Mouse (Mus musculus) mesoderm, embryonic 11.5 days (tissue): ENCODE data around the gene Iqcf1.

Experiments
- DNase-seq: peaks from one replicate; pipeline ENCODE4 v3.0.0-alpha.2; 2012; ENCODE audit warnings: low read depth, low spot score

Iqcf1 gene

DNA sequence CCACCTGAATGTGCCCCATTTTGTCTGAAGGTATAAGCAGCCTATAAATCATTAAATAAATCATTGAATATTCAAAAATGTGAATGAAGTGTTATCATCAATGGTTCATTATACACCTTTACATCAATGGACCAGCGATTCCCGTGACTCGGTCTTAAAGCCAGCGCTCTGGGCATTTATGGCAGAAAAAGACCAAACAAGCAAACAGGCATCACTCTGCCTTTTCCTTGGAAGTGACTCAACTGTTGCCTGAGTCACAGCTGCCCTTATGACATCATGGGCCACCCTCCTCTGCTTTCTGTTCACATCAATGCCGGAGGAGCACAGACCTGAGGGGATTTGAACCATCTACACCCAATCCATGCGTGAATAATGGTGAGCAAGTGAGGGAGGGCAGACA is at the start of gene Iqcf1:
Gene Iqcf1 (plus strand): TSS at position 301 of the 400 bp plus-strand sequence.
- DNase-seq: no peak

DNA sequence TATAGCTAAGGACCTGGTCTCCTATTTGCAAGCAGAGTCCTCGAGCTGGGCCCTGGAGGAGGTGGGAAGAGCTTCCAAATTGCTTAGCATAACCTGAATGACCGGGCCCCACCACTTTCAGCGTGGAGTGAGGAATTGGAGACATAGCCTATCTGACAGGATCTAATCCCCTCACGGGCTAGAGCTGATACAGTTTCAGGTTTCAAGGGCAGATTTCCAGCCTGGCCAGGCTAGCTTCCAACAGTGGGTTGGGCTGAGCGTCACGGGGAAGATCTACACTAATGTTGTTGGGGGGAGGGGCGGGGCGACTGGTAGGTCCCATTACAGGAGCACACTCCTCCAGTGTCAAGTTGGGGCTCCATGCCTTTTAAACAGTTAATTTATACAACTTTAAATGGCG is 49.1 kb upstream of the Iqcf1 start:
- DNase-seq: peak; percentile 75

DNA sequence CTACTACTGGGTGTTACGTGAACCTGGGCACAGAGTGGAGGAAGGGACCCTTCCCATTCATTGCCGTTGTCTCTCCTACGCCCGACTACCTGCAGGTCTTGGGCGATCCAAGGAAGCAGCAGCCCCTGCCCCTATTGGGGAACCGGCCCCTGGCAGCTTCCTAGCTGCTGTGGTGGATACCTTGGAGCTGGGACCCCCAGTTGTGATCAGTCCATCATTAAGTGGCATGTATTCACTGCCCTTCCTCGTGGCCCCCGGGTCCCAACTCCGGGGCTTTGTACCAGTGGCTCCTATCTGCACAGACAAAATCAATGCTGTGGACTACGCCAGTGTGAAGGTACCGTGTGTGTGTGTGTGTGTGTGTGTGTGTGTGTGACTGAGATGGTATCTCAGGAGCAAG is 48.5 kb upstream of the Iqcf1 start:
- DNase-seq: no peak

DNA sequence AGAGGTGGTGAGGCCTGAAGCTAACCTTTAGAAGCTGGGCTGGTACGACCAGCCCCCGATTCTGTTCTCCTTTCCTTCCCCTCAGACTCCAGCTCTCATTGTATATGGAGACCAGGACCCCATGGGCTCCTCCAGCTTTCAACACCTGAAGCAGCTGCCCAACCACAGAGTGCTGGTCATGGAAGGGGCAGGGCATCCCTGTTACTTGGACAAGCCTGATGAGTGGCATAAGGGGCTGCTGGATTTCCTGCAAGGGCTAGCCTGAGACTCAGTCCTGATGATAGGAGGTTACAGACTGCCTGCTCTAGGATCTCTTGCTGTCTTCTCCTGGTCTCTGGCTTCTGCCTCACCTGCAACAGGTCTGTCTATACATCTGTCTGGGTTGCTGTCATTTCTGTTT is 47.9 kb upstream of the Iqcf1 start:
- no peak for DNase-seq

GRCm38 (mm10) chr9:106452351-106452750 is 47.4 kb upstream of the Iqcf1 start:
- no peak for DNase-seq

GRCm38 (mm10) chr9:106452821-106453220 is 46.9 kb upstream of the Iqcf1 start:
- peak; percentile 87 for DNase-seq

- peak; percentile 79 for DNase-seq
Observed at GRCm38 (mm10) chr9:106453271-106454070, 46.3 kb upstream of the Iqcf1 start, which contains the start of gene Pcbp4. Gene Pcbp4 (plus strand): TSS chr9:106453291.

DNA sequence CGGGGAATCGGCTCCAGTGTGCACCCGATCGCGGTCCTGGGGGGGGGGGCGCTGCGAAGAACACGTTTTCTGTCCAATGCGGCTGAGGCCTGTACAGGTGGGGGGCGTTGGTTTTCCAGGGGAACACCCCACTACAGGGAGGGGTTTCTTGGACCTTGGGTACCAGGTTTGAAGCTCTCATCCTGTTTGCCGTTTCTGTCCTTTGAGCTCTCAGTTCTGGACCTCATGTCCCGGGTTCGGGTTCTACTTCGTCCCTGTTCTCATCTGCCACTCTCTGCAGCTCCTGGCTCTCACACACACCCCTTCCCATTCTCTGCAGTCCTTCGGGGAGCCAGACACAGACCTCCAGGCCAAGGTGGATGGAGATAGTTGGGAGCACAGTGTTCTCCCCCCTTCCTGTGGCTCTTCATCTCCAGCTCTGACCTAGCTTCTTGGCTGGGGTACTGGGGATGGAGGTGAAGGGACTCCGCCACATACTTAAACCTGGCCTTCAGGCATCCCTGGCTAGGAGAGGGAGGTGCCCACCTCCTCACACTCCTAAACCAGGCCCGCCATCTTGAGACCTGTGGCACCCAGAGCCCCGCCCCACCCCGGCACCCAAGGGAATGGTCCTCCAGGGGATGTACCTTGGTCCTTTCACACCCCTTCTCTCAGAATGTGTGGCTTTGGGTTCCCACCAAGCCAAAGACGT is 45.6 kb upstream of the Iqcf1 start:
- peak; percentile 47 for DNase-seq

DNA sequence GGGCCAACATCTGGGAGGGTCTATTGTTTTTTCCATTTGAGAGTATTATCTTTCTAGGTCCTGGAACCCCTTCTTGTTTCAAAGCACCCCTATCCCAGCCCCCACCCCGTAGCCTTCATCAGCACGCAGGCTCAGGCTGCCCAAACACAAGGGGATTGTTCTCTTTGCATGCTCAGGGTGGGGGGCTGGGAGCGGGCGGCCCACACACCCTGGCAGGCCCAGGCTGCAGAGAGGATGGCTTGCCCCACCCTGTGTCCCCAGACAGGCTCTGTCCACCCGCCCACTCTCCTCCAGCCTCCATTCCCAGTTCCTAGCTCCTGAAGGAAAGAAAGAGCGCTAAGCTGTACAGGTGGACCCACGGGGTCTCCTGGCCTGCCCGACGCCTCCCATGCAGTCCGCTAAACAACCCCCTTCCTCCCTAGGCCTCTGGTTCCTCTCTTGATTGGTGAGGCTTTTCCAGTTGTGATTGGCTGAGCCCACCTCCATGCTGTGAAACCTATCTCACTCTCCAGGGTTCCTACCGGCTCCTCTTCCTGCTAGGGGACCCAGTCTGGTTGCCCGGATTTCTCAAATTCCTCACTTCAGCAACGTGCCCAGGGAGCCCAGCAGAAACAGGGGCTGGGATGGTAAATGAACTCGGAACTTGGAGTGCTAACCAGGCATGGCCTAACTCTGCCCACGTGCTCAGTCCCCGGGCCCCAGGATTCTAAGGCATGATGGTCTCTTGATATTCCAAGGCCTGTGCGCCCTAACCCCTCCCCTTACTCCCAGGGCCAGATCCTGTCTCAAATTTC is 44.7 kb upstream of the Iqcf1 start:
- DNase-seq: peak; percentile 73

DNA sequence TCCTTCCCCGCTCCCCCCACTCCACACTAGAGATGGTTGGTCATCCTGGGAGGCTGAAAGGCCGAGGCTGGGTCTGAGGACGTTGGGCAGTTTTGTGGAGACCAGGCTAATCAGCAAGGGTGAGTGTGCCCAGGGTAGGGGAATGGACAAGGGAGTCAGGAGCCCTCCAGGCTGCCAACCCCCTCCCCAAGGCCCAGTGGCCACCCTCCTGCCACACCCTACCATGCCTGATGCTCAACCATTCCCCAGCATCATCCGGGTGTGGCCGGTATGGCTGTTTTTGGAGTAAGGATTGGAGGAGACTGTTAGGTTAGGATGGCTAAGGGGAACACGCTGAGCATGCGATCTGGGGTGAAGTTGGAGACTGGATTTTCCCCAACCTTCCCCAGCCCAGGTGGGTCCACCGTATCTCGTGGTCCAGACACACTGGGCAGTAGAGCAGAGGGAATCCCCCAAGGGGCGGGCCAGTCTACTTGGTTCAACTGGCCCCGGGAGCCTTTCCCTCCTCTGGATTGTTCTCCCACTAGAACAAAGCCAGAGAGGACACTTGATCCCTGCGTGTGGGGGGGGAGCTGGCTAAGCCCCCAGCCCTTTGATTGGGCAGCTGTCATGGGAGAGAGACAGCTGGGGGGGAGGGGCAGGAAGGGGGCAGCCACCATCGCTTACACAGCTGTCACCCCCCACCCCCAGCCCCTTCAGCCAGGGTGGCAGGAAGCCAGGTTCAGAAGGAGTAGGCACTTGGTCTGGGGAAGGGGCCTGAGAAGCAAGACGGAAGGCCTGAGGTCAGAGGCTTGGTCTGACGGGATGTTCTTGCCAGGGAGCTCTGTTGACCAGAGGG is 43.2 kb upstream of the Iqcf1 start:
- DNase-seq: peak; percentile 75

- no peak for DNase-seq
Observed at GRCm38 (mm10) chr9:106457163-106457559, 42.6 kb upstream of the Iqcf1 start.

DNA sequence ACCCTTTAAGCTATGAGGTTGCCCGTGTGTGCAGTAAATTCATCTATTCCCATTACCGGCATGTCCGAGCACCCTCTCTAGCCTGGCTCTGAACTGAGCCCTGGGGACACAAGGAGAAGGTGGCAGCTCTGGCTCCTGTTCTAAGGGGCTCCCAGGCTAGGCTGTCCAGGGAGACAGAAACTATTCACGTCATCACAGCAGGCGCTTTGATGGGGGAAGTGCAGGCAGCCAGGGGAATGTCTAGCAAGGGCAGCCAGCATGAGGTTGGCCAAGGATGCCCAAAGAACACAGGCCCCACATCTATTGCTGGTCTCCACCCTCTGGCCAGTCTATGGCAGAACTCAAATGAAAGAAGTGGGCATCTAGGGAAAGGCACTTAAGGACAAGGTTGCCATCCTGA is 41.8 kb upstream of the Iqcf1 start:
- no peak for DNase-seq

GRCm38 (mm10) chr9:106459946-106460345 is 39.8 kb upstream of the Iqcf1 start:
- DNase-seq: no peak

GRCm38 (mm10) chr9:106460401-106461025 is 39.3 kb upstream of the Iqcf1 start:
- no peak for DNase-seq

DNA sequence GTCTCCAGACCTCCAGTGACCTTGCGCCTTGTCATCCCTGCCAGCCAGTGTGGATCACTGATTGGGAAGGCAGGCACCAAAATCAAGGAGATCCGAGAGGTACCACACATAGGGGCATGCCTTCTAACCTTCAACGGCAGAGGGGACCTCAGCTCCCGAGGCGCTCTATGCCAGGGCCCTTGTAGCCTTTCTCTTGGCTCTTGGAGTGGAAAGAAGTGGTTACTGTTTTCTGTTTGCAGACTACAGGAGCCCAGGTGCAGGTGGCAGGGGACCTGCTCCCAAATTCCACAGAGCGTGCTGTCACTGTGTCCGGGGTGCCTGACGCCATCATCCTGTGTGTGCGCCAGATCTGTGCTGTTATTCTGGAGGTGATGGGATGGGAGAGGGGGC is 38.7 kb upstream of the Iqcf1 start:
- no peak for DNase-seq

- DNase-seq: no peak
Observed at GRCm38 (mm10) chr9:106461641-106462429, 37.9 kb upstream of the Iqcf1 start.

DNA sequence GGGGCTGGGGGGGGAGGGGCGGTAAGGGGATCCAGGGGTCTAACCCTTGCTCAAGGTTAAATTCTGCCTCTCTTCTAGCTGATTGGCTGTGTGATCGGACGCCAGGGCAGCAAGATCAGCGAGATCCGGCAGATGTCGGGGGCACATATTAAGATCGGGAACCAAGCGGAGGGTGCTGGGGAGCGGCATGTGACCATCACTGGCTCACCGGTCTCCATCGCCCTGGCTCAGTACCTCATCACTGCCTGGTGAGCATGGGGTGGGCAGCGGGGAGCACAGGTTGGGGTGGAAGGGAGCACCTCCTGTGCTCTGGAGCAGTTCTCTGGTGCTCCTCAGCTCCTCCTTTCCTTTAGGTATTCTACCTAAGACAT is 37.4 kb upstream of the Iqcf1 start:
- DNase-seq: no peak

GRCm38 (mm10) chr9:106463122-106464063 is 36.4 kb upstream of the Iqcf1 start:
- no peak for DNase-seq
